Mouse (Mus musculus) gastrocnemius, postnatal 25 days (tissue): Measurements from ENCODE around the gene Tnf. TPM values are rescaled to one million over a fixed set of nuclear protein-coding genes. Genes with fewer than 3 reads are reported as not detected.
"Not testable (repeated sequence)": the region's sequence is repeated elsewhere in the genome, so short reads cannot be mapped to it uniquely, and the experiment has no call there.

ENCODE experiments used
- DNase-seq: peaks from one replicate; pipeline ENCODE4 v3.0.0; 2022
- total RNA-seq, 2 experiments: library from RNA; stranded (reverse); gene quantifications; 1 replicate in 1 of 2; 2 replicates in 1 of 2; pipeline ENCODE4 v1.2.3; 2021

Tnf gene
- total RNA-seq, 2 experiments from 2014 or later, result 0.18 TPM; not detected in 1

DNA sequence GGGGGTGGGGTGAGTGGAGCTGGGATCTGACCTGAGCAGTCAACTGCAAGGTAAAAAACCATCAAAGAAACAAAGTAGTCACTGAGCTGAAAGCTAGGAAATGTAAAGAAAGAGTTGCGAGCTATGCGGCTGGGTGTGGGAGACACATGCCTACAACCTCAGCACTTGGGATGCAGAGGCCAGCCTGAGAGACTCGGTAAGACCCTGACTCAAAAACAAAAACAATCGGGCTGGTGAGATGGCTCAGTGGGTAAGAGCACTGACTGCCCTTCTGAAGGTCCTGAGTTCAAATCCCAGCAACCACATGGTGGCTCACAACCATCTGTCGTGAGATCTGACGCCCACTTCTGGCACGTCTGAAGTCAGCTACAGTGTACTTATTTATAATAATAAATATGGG, 32.3 kb upstream of the Tnf start:
- not testable (repeated sequence) for DNase-seq

DNA sequence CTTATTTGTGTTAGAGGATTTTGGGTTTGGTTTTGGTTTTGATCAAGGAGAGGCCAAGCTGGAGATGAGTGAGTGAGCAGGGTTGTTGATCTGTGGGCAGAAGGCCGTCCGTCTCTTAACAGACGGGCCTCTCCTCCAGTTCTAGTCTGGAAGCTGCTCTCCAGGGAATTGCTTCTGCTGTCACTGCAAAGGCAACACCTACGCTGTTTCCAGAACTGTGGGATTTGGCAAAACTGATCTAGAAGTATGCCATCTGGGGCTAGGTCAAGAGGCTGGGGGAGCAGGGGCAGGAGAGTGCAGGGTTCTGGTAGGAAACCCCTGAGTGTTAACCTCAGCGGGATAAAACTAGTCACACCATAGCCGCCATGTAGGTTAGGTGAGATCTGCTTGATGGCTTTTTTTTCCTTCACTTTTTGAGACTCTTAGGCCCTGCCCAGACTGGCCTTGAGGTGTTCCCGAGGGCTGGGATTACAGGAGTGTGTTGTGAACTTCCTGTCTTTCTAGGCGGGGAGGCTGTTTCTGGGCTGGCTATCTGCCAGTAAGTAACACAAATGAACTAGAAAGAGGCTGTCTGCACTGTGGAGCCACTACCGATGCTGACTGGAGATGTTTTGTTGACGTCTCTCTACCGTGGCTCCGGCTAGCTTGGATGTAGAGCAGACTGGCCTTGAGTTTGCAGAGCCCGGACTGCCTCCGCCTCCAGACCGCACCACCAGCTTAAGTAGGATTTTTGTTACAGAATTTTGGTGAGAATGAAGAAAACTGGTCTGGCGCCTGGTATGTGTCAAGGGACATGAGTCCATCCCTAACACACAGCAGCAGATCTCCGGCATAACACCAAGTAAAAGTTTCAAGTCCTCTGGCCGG, 31.5 kb upstream of the Tnf start, which contains the start of gene Atp6v1g2:
Gene Atp6v1g2, plus strand, starts transcription at position 547 of the 867 bp plus-strand sequence.
- no peak for DNase-seq

DNA sequence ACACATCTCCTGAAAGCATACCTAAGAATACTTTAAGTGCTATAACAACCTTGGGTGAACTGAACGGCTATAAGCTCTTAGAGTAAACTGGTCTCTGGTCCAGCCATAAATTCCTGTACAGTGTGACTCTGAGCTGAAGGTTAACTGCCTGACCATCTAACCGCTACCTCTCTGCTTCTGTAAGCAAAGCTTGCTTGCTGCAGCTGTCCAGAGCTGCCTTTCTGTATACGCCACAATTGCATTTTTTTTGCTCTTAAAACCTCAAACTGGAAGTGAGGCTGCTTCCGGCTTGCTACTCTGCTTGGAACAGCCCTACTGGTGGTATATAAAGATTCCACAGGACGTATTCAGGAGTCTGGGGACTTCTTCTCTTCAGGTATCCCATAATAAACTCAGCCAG, 30.9 kb upstream of the Tnf start:
- no peak for DNase-seq

DNA sequence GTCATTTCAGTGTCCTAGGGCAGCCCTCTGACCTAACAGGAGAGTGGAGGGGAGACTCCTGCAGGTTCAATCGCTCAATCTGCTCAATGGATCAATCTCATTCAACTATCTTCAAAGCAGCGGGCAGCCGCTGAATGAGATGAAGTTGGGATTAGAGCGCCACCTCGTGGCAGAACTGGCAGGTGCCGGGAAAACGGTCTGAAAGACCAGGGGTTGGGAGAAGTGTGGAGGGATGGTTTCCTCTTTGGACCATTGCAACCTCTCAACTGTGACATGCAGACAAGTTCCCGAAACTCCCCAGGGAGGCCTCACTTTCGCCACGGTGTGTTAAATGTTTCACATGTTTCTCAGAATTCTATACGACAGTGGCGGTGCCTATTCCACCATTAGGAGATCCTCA, 30.2 kb upstream of the Tnf start:
- DNase-seq, result peak; percentile 65

DNA sequence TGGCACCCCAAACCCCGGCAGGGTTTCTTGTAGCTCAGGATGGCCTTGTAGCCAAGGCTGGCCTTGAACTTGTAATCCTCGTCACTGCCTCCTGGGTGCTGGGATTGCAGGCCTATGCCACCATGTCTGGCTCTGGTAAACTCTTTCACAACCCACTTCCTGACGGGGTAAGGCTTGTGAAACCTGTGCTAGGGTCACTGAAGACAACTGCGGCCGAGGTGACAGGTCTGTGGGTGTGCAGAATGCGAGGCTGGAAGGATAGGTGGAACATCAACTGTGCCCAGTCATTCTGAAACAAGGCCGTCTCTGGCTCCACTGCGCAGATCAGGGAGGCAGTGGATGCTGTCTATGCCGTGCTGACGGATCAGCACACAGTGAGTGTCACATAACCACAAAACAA, 29.2 kb upstream of the Tnf start:
- DNase-seq, result no peak

DNA sequence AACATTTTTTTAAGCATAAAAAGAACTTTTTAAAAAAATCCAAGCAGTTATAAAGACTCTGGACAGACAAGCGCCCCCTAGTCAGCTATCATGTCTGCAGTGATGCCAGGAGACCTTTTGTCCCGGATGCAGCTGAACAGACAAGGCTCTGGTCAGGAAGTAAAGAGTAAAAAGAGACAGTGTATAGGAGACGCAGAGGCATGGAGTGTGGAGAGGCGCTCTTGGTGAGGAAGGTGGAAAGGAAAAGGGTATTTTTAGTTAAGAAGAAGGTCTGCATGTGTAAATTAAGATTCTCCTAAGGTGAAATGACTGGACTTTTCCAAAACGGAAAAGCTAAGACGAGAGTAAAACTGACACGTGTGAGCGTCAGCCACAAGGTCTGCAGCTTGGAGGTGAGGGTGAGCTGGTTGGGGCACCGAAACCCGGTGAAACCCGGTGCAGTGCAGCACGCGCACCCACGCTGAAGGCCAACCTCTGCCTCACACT, 24.8 kb upstream of the Tnf start:
- DNase-seq, result no peak

DNA sequence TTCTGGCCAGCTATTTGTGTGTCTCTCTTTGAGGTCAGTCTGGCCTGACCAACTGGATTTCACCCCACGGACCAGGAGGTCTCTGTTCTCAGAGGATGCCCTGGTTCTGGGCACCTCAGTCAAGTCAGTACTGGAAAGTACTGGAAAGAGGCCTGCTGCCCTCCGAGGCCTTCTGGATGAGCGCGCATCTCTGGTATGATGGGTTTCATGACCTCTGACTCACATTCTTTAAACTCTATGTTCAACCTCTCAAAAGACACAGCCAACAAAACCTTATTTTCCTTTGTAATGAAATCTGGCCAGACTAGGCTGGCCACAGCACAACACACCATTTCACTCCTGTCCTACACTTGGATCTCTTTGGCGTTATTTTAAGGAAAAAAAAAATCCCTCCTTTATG, 23.6 kb upstream of the Tnf start:
- no peak for DNase-seq

DNA sequence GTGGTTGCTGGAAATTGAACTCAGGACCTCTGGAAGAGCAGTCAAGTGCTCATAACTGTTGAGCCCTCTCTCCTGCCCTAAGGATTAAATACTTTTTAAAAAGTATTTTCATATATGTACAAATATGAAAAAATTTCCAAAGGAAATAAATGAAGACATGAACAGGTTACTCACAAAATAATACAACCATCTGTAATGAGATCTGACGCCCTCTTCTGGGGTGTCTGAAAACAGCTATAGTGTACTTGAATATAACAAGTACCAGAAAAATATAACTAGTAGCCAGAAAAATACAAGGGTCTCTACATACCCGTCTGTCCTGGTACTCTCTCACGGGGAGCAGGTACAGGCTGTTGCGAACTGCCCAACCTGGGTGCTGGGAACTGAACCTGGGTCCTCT, 22.8 kb upstream of the Tnf start:
- no peak for DNase-seq

DNA sequence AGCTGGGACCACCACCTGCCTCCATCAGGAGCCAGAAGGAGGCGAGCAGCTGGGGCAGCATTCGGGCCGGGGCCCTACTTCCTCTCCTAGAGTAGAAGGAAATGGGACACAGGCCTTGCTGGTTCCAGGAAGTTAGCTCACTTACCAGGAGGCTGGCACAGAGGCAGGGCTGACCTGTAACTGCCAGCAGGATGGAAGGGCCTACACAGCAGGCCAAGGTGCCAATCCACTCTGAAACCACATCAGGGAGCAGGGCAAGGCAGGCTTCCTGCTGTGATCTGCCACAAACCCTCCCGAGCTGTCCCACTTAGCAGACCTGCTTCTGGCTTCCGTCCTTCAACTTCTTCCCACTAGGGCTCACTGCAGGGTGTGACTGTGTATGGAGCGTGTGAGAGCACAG, 20.5 kb upstream of the Tnf start:
- no peak for DNase-seq

DNA sequence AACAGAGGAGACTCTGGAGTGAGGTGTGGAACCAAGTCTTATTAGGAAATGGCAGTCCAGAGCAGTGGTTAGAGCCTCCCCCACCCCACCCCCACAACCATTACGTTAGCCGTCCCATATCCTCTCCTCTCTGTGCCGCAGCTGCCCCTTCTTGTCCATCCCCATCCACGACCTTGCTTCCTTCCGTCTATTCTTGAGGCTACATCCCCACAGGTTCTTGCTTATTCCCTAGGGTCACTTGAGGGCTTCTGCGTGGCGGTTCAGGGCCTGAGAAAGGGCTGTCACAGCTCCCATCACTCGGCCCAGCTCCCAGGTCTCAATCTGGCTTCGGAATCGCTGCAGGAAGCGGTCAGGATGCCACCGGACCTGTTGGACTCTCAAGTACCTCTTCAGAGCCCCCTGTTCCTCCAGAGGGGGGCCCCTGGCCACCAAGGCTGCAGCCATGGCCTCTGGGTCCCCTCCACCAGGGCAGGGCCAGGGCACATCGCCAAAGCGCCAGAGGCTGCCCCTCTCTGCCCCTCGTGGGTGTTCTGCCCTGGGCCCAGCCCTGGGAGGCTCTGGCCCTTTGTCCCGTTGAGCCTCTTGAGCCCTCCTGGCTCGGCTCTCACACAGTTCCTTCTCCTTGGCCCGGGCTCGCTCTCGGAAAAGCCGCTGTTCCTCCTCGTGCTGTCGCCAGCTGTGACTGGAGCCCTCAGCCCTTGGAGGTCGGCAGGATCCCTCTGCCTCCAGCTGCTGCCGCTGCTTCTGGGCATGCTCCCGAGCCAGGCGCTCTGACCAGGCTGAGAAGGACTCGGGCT, 18.5 kb upstream of the Tnf start, which contains the start of gene Gm16181:
Gene Gm16181, plus strand, starts transcription at position 679 of the 797 bp plus-strand sequence.
- peak; percentile 56 for DNase-seq

DNA sequence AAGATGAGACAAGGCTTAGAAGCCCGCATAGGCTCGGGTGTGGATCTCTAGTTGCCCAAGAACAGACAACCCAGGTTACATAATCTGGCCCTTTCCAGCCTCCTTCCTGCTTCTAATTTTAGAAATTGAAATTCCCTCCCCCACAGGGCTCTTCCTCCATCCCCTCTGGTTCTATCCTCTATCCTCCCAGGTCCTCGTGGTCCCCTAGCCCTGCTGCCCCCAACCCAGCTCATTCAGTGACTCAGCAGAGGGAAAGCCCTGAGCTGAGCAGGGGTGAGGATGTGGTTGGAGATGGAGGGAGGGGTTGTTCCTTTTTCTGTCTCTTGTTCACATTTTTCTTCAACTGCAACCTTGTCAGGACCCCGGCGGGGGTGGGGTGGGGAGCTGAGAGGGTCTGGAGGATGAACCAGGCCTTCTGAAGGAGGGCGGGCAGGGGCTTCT, 17.8 kb upstream of the Tnf start:
- no peak for DNase-seq

DNA sequence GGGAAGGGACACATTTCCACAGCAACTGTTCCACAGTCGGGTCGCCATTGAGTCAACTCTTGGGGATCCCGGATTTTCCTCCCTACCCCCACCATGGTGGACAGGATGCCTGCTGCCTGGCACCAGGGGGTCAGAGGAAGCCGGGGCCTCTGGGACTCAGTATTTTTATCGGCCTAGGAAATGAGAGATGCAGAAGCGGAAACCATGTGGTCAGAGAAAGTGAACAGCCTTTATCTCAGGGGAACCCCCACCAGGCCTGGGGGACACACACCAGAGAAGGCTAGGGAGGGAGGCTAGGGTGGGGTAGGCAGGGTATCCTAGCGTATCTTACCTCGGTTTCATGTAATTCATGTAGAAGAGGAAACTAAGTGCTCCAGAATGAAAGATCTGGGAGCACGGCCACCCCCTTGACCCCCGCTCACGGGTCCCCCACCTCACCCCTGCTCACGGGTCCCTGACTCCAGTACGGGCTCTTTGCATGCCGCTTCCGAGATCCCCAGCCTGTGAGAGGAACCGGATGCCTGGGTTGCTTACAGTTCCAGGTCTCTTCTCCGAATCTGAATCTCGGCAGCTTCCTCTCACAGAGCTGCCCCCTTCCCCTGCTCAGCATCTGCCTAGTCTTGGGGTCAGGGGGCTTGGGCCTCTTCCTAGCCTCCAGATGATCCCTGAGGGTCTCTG, 16.8 kb upstream of the Tnf start:
- no peak for DNase-seq

DNA sequence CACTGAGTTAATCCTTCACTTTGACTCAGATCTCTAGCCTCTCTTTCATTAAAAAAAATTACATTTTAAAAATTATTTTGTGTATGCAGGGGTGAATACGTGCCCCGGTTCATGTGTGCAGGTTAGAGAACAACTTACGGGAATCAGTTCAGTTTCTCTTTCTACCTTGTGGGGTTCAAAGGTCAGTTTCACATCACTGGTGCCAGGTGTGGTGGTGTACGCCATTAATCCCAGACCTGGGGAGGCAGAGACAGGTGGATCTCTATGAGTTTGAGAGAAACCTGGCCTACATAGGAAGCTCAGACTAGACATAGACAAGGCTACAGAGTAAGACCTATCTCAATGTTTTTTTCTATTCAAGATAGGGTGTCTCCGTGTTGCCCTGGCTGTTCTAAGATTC, 11.3 kb upstream of the Tnf start:
- no peak for DNase-seq

DNA sequence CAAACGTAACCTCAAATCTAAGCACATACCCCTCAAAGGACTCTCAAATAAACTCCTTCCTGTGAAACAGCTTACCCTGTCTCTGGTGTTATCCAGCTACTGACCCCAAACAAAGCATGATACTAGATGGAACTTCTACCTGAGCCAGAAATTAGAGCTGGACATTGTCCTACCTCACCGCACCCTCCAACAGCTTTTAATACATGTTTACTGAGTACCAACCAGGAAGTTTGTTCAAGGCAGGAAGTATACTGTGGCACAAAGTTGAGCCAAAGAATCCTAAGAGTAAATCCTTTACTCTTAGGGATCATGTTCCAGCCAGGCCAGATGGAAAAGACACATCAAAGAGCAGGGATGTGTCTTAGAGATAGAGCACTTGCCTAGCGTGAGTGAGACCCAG, 8.8 kb upstream of the Tnf start:
- no peak for DNase-seq

DNA sequence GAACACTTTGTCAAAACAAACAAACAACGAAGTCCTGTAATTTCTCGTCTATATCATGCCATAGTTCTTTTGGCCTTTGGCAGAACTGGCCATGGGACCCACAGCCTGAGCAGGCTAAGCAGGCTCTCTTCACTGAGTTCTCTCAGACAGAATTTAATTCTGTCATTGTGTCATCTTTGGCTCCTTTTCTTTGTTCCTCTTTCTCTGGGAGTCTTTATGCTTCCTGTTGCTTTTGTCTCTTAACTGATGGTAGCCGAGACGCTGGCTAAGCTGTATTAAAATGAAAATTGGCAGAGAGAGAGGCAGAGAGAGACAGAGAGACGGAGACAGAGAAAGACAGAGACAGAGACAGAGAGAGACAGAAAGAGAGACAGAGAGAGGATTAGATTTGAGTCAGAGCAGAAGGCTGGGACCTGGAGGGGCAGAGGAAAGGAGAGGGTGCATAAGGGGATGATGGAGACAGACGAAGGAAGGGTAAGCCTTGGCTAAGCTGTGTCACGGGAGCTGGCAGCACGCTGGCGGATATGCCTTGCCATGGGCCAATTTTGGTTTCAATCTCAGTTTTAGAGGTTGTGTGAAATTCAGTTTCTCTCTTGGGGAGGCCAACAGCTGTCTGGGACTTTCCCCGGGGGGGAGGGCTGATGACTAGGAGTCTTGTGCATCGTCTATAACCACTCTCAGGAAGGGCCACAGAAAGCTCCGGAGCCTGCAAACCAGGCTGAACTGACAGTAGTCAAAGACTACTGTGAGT, 8.2 kb upstream of the Tnf start:
- no peak for DNase-seq

DNA sequence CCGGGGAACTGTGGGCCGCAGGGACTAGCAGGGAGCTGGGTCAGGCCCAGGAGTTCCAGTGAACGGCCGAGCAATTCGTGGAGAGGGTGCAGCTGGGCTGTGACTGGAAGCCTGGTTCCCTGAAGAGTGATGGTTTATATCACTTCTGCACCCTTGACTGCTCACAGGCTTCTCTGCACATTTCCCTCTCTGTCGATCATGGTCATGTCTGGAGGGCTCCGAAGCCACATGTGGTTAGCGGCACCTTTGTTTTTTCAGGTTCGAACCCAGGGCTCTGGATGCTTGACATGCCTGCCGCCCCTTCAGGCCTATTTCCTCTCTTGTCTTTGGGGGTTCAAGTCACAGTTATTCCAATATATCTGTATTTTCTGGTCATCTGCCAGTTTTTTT, 3.6 kb upstream of the Tnf start:
- no peak for DNase-seq

DNA sequence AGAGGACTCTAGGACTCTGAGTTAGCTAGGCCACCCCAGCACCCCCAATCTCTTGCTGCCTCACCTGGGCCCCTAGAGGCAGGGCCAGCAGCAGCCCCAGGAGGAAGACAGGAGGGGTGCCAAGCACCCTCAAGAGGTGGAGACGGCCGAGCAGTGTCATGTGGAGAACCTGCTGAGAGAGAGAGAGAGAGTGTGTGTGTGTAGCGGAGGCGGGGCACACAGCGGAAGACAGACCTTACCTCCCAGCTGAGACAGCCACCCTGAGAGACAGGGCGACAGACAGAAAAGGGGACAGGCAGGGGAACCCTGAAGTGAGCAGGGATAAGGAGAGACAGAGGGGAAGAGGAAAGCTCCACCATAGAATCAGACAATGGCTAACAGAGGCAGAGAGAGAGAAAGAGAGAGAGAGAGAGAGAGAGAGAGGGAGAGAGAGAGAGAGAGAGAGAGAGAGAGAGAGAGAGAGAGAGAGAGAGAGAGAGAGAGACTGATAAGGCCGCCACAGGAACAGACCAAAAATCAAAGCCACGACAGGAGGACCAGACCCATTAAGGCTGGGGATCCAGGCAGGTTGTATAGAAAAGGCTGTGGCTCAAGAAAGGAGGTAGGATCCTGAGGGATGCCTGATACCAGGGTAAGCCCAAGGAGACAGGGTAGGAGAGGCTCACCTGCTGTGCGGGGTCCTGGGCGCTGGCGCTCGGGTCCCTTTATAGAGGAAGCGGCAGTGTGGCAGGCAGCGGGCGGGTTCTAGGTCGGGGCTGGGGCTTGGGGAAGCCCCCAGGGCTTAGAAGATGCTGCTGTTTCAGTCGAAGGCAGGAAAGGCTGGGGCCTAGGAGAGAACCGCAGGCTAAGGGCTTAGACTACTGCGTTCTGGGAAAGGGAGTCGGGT, 2.9 kb upstream of the Tnf start, which contains the start of gene Lta:
Gene Lta, minus strand, starts transcription at position 858 of the 886 bp plus-strand sequence.
- no peak for DNase-seq

DNA sequence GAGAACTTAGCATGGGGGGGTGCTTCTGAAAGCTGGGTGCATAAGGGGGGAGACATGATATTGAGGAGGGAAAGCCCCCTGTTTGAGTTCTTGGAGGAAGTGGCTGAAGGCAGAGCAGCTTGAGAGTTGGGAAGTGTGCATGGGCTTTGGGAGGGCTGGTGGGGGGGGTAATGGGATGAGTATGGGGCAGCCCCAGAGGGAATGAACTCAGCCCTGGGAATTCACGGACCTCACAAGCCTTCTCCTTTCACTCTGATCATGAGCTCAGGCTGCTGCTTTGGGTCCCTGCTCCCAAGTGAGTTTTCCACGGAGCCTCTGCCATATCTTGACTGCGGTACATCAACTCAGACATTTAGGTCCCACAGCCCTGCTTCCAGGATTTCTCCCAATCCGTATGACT, 635 bp upstream of the Tnf start:
- DNase-seq, result no peak

DNA sequence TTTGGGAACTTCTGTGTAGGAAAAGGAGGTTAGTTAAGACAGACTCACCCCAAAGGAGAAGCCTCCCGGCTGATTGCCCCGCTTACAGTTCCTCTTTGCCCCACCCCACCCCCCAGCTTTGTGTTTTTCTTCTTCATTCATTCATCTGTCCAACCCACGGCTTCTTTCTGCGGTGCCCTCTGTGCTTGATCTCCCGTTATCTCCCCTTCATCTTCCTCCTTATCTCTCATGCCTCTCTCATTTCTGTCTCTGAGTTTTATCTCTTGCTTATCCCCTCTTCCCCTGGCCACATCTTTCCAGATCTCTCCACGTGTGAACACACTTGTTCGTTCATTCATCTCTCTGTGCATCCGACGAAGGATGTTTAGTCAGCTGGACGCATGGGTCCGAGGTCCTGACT, 679 bp downstream of the Tnf start:
- DNase-seq, result no peak

DNA sequence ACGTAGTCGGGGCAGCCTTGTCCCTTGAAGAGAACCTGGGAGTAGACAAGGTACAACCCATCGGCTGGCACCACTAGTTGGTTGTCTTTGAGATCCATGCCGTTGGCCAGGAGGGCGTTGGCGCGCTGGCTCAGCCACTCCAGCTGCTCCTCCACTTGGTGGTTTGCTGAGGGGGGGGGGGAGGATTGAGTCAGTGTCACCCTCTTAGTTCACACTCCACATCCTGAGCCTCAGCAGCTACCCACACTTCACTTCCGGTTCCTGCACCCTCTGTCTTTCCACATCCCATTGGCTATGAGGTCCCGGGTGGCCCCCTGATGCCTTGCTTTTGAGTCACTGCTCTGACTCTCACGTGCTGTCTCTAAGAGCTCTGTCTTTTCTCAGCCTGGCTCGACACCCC, 1.4 kb downstream of the Tnf start:
- DNase-seq, result peak; percentile 38

DNA sequence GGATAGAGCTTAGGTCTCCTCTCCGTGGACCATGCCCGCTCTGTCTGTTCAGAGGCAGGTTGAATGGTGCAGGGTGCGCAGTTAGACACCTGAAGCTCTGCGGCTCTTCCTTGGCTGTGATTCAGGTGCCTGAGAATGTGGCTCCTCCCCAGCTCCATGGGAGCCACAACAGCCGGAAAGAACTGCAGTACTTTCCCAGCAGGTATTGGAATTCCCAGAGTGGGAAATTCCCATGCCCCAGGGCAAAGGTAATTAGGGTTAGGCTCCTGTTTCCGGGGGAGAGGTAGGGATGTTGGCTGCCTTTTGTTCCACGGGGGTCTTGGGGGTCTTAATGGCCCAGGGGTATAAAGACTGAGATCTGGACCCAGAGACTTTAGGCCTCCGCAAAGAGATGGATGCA, 2.9 kb downstream of the Tnf start:
- DNase-seq, result no peak
